Mouse (Mus musculus): ENCODE data around the gene Syp. TPM values are rescaled to one million over a fixed set of nuclear protein-coding genes. Genes with fewer than 3 reads are reported as not detected.

Syp gene
- total RNA-seq, 4 experiments from 2014 or later = 0.73 to 4.3 (median 2.2) TPM

Other genes with a start within 250 kb of the Syp start
- gene Foxp3, start 64.8 kb upstream of the Syp start, total RNA-seq (2022) = under 1 TPM in 2 of 4 experiments, not detected in 2; 0.19 to 0.59 TPM
- gene Ppp1r3f, start 64.2 kb upstream of the Syp start, total RNA-seq (2022) = 1 to 10 TPM; 2.4 to 4.7 (median 4.3) TPM
- gene Ccdc22, start 33.0 kb upstream of the Syp start, total RNA-seq (2022) = 10 to 100 TPM; 10.1 to 13.8 (median 11.6) TPM
- not detected for gene Cacna1f, start 31.4 kb upstream of the Syp start, total RNA-seq (2022)
- gene Prickle3, start 18.8 kb downstream of the Syp start, total RNA-seq (2022) = 10 to 100 TPM; 13.4 to 22.6 (median 17.0) TPM
- gene Plp2, start 32.9 kb downstream of the Syp start, total RNA-seq (2022) = 10 to 100 TPM; 29.6 to 34.3 (median 33.3) TPM
- gene Magix, start 42.8 kb downstream of the Syp start, total RNA-seq (2022) = 10 to 100 TPM; 21.4 to 25.1 (median 22.7) TPM
- gene Gpkow, start 58.7 kb downstream of the Syp start, total RNA-seq (2022) = 10 to 100 TPM; 12.4 to 13.2 (median 12.7) TPM
- gene Wdr45, start 75.9 kb downstream of the Syp start, total RNA-seq (2022) = 10 to 100 TPM; 34.5 to 41.8 (median 37.8) TPM
- under 1 TPM in 1 of 4 experiments, not detected in 3; 0.83 TPM for gene Gm45208, start 83.8 kb downstream of the Syp start, total RNA-seq (2022)
- 1 to 10 TPM; 3.6 to 4.6 (median 3.7) TPM for gene Praf2, start 90.0 kb downstream of the Syp start, total RNA-seq (2022)
- 1 to 10 TPM in 1 of 4 experiments, under 1 TPM in 2, not detected in 1; 0.34 to 1.1 (median 0.86) TPM for gene Ccdc120, start 112.4 kb downstream of the Syp start, total RNA-seq (2022)
- gene Tfe3, start 124.1 kb downstream of the Syp start, total RNA-seq (2022) = 1 to 10 TPM; 6.0 to 8.1 (median 7.6) TPM
- gene Gripap1, start 151.3 kb downstream of the Syp start, total RNA-seq (2022) = 10 to 100 TPM; 15.5 to 19.4 (median 16.1) TPM
- gene Kcnd1, start 183.8 kb downstream of the Syp start, total RNA-seq (2022) = under 1 TPM; 0.05 to 0.16 (median 0.12) TPM
- gene Otud5, start 202.9 kb downstream of the Syp start, total RNA-seq (2022) = 10 to 100 TPM; 13.8 to 17.8 (median 15.6) TPM
- gene Pim2, start 239.8 kb downstream of the Syp start, total RNA-seq (2022) = 1 to 10 TPM; 1.1 to 3.3 (median 1.7) TPM
- gene Slc35a2, start 245.6 kb downstream of the Syp start, total RNA-seq (2022) = 10 to 100 TPM in 2 of 4 experiments, 1 to 10 TPM in 2; 8.5 to 11.3 (median 10.2) TPM

Data from gastrocnemius, adult 8-10 months (tissue).